Mouse (Mus musculus): ENCODE measurements around the gene Rpl6. TPM values are rescaled to one million over a fixed set of nuclear protein-coding genes. Genes with fewer than 3 reads are reported as not detected.

Gene Rpl6
- polyA plus RNA-seq (2017; shearing (Covaris generic)), result 850 TPM

GRCm38 (mm10) chr5:121204132-121205089, at the start of gene Rpl6:
Gene Rpl6, plus strand, starts transcription at chr5:121204481.

DNA sequence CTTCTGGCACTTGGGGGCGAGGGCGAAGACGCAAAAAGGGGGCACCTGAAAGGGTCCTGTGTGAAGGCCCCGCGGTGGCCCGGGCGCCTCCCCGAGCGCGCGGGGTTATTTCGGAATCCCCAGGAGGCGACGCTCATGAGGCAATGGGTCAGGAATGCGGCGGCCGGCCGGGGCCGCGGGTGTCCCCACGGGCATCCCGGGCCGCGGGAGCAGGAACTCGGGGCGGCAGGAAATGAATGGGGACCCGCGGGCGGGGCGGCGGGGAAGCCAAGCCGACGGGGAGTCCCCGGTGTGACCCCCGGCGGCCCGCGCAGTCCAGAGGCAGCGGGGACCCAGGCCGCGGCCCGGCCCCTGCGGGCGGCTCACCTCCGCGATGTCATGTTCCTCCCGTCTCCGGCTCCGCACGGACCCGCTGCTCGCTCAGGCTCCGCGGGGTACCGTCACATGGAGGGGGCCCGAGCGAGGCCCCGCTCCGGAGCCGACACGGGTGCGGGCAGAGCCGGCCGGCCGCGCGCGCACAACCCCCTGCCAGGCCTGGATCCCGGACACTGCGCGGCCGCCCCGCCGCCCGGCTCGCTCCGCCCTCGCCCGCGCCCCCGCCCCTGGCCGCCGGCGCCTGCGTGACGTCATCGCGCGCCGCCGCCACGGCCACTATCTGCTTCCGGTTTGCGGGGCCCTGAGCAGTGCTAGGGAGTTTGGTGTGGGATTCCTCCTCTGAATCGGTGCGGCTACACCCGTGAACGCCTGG, 13.3 kb upstream of the Rpl6 start, which contains the start of gene Ptpn11:
Gene Ptpn11, minus strand, starts transcription at position 562 of the 748 bp plus-strand sequence.

DNA sequence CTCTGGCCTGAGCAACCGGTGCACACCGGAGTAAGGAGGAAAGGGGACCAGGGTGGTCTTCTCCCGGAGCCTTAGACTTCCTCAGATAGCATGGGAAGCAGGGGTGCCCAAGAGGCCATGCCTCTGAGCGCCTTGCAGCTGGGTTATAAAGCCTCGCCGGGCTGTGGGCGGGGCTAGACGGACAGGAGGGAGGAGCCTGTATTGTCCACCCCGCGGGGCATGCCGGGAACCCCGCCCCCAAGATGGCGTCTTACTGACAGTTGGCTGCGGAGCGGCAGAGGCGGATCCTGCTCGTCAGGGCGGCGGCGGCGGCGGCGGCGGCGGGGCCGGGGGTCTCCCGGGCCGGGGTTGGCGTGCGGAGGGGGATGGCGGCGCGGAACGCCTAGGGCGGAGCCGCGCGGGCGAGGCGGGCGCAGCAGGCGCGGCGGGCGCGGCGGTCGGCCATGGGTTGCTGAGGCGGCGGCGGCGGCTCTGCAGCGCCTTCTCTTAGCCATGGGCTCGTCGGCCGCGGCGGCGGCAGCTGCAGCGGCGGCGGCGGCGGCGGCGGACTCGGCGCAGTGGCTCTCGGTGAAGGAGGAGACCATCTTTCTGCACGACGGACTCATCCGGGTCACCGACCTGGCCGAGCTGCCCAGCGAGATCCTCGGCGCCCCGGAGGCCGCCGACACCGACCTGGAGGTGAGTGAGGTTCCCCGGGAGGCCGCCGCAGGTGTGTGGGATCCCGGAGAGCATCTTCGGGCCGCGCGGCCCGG, 15.9 kb downstream of the Rpl6 start, which contains the start of gene Hectd4:
Gene Hectd4, plus strand, starts transcription at position 240 of the 752 bp plus-strand sequence.

Other genes starting within 250 kb of the Rpl6 start
- not detected for gene Rph3a, start 194.4 kb upstream of the Rpl6 start, polyA plus RNA-seq (2017; shearing (Covaris generic))
- 49.0 TPM for gene Ptpn11, start 13.1 kb upstream of the Rpl6 start, polyA plus RNA-seq (2017; shearing (Covaris generic))
- 9.3 TPM for gene Hectd4, start 15.7 kb downstream of the Rpl6 start, polyA plus RNA-seq (2017; shearing (Covaris generic))
- 80.4 TPM for gene Trafd1, start 181.2 kb downstream of the Rpl6 start, polyA plus RNA-seq (2017; shearing (Covaris generic))
- gene Naa25, start 193.5 kb downstream of the Rpl6 start, polyA plus RNA-seq (2017; shearing (Covaris generic)), result 31.9 TPM
- gene Tmem116, start 247.4 kb downstream of the Rpl6 start, polyA plus RNA-seq (2017; shearing (Covaris generic)), result 1.2 TPM
- 44.4 TPM for gene Erp29, start 248.0 kb downstream of the Rpl6 start, polyA plus RNA-seq (2017; shearing (Covaris generic))